Mouse (Mus musculus): ENCODE results near the gene Gpr165. TPM values are rescaled to one million over a fixed set of nuclear protein-coding genes. Genes with fewer than 3 reads are reported as not detected.

Gpr165 gene
- total RNA-seq (2023), result not detected in 4 replicates

GRCm38 (mm10) chrX:96712907-96713774 is at the start of gene Gpr165:
Gene Gpr165 (plus strand): TSS chrX:96713441.

